Mouse (Mus musculus) G1E (cell line): ENCODE data around the gene Shisa2. TPM values are rescaled to one million over a fixed set of nuclear protein-coding genes. Genes with fewer than 3 reads are reported as not detected.
"Not testable (repeated sequence)": the region's sequence is repeated elsewhere in the genome, so short reads cannot be mapped to it uniquely, and the experiment has no call there.

Experiments
- ATAC-seq: 2 replicates; pipeline ENCODE4 v1.8.0; 2016; ENCODE audit warnings: mild to moderate bottlenecking; ENCODE audit not compliant: insufficient number of reproducible peaks, poor library complexity, low FRiP score, severe bottlenecking; ENCODE audit errors: extremely low read depth
- DNase-seq: peaks from one replicate; pipeline ENCODE4 v3.0.0; 2012; ENCODE audit warnings: low spot score
- H3K27me3 ChIP-seq: 2 replicates; pipeline ENCODE4 v1.6.1; 2012; ENCODE audit warnings: mild to moderate bottlenecking, low read length, inconsistent platforms; ENCODE audit not compliant: insufficient read depth
- H3K36me3 ChIP-seq: replicated peaks from 2 replicates; pipeline ENCODE3; 2012; ENCODE audit warnings: mild to moderate bottlenecking, inconsistent platforms
- H3K4me1 ChIP-seq: 2 replicates; pipeline ENCODE4 v1.6.1; 2012; ENCODE audit warnings: low read depth, low read length, inconsistent platforms, mixed read lengths; ENCODE audit not compliant: insufficient read depth
- H3K4me3 ChIP-seq: 2 replicates; pipeline ENCODE4 v1.5.1; 2012; ENCODE audit warnings: low read depth, mild to moderate bottlenecking, inconsistent platforms, low read length, moderate library complexity, mixed read lengths
- H3K9me3 ChIP-seq: replicated peaks from 2 replicates; pipeline ENCODE4 v1.6.1; 2012; ENCODE audit warnings: inconsistent platforms
- CTCF ChIP-seq: IDR thresholded peaks from 2 replicates; pipeline ENCODE4 v1.5.1; 2012; ENCODE audit warnings: low read depth, low read length, inconsistent platforms, mixed read lengths
- GATA1 ChIP-seq: IDR thresholded peaks from 2 replicates; pipeline ENCODE4 v1.6.1; 2012; ENCODE audit warnings: borderline replicate concordance, low read length, inconsistent platforms, mixed read lengths
- GATA2 ChIP-seq: IDR thresholded peaks from 2 replicates; pipeline ENCODE4 v1.6.1; 2012; ENCODE audit warnings: low read depth, low read length, inconsistent platforms, borderline replicate concordance
- POLR2AphosphoS5 ChIP-seq: IDR thresholded peaks from 2 replicates; pipeline ENCODE4 v1.6.1; 2012; ENCODE audit warnings: low read depth, low read length, inconsistent platforms; ENCODE audit not compliant: insufficient replicate concordance
- TAL1 ChIP-seq: conservative IDR thresholded peaks from 2 replicates; pipeline ENCODE4 v1.6.1; 2012; ENCODE audit warnings: low read depth, low read length, inconsistent platforms, mixed read lengths
- polyA plus RNA-seq: library from polyadenylated mRNA; stranded (reverse); fragments of >175 nt; gene quantifications from 2 replicates; pipeline ENCODE4 v1.2.3, GENCODE M21; 2012
- total RNA-seq, 2 experiments: library from RNA; stranded (forward) in 1 of 2; stranded (reverse) in 1 of 2; fragments of 200-1000 nt in 1 of 2; fragments of >200 nt in 1 of 2; fragmentation: Nextera tagmentation in 1 of 2; gene quantifications; 2 replicates each; pipeline ENCODE4 v1.2.3; 2014 to 2017

The Shisa2 gene
- total and polyA plus RNA-seq, 3 experiments = 0.03 to 0.22 TPM; not detected in 1

DNA sequence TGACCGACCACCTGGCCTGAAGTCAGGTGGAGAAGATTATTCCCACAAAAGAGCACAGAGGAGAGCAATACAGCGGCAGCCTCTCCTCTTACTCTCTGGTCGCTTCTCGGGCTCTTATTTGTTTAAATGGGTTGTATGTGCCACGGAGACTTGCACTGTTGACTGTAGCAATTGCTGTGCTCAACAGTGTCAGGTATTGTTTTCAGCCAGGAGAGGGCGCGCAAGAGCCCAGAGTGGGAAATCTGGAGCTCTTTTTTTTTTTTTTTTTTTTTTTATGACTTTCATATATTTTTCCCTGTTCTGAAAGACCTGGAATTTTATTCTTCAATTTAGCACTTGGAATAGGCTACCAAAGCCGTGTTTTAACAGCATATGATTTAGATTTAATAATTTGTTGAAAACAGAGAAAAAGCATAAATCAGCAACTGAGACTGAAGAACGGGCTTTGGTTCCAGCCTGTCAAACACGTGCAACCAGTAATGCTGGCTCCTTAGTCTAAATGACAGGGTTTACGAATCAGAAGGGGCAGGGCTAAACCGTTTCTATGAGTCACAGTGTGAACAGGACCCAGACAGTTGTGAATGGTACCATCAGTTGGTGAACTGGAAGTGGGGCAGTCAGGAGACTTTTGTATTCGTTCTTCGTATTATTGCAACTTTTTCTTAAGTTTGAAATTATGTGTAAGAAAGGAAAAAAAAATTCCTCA, 12.0 kb upstream of the Shisa2 start:
- no peaks in the 10 kb centered on the region for H3K9me3 ChIP-seq
- H3K36me3 ChIP-seq = no peaks in the 10 kb centered on the region
- no peak overlapping the region for H3K4me3 ChIP-seq
- no peaks in the 10 kb centered on the region for H3K4me1 ChIP-seq
- H3K27me3 ChIP-seq = 0 out of 2 replicates have a peak, but pooled peaks cover 3% of the 10 kb centered on the region
- DNase-seq (no peak), ATAC-seq (no peak)
- TF ChIP-seq CTCF (peak; percentile 18; the same call in 1 of the 2 replicates), TAL1 (no peak)

DNA sequence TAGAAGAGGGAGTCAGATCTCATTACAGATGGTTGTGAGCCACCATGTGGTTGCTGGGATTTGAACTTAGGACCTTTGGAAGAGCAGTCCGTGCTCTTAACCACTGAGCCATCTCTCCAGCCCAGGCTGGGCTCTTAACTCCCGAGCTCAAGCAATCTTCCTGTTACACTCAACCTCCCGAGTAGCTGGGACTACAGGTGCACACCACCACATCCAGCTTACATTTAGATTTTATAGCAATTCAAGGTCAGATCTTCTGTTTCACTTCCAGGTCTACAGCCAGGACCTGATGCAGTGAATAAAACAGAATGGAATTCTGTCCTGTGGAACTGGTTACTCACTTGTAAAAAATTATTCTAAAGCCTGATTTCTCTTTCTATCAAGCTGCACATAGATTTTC, 11.0 kb upstream of the Shisa2 start:
- DNase-seq, ATAC-seq, H3K4me1 ChIP-seq, H3K36me3 ChIP-seq, H3K27me3 ChIP-seq, H3K9me3 ChIP-seq, H3K4me3 ChIP-seq: not testable (repeated sequence)

DNA sequence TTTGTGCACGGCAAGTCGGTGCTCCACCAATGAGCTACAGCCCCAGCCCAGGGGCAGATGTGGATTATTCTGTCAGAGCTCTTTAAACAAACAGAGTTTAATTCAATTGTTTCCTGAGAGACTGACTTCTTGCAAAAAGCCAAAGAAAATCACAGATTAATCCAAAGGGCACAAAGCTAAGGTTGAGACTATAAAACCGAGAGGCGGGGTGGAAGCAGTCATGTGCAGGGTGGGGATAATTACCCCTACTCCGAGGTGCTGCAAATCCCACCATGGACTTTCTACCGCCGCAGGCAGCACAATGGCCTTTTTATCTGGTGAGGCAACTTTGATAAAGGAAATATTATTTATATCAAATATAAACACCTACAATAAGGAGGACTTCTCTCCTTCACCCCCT, 8.3 kb upstream of the Shisa2 start:
- no peak for ATAC-seq
- no peak overlapping the region for H3K4me3 ChIP-seq
- H3K4me1 ChIP-seq = no peaks in the 10 kb centered on the region
- TF ChIP-seq POLR2AphosphoS5 (no peak), GATA1 (no peak), GATA2 (no peak), CTCF (no peak), TAL1 (no peak)
- no peaks in the 10 kb centered on the region for H3K36me3 ChIP-seq
- no peak for DNase-seq
- H3K27me3 ChIP-seq = no peaks in the 10 kb centered on the region
- H3K9me3 ChIP-seq = no peaks in the 10 kb centered on the region

DNA sequence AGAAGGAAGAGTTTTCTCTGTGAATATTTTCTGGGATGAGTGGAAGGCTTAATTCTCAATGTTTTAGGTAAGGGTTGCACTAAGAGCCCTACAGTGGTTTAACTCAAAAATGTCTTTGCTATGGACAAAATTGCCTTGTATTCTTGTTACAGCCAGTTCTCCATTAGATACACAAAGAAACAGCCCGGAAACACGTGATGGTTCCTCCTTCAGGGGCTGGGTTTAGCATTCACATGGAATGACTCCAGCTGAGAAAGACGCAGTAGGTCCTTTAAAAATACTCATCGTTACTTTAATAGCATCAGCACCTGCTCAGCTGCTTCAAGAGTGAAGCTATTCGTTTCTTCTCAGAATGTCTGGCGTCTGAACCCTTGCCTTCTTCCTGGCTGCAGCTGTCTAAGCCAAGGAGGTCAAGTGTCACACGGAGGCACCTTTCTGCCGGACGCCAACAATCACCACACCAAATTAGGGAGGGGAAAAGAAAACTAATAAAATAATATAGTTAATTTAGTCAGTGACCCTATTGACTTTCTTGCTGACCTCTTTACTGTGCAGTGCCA, 702 bp upstream of the Shisa2 start:
- no peak for DNase-seq
- no peaks in the 10 kb centered on the region for H3K27me3 ChIP-seq
- ATAC-seq = no peak
- H3K4me3 ChIP-seq = no peak overlapping the region
- H3K4me1 ChIP-seq = no peaks in the 10 kb centered on the region
- H3K36me3 ChIP-seq = no peaks in the 10 kb centered on the region
- no peak for TF ChIP-seq POLR2AphosphoS5
- TF ChIP-seq TAL1 = no peak
- TF ChIP-seq GATA2 = no peak
- no peak for TF ChIP-seq GATA1
- TF ChIP-seq CTCF = no peak
- H3K9me3 ChIP-seq = peaks cover 12% of the 10 kb centered on the region

DNA sequence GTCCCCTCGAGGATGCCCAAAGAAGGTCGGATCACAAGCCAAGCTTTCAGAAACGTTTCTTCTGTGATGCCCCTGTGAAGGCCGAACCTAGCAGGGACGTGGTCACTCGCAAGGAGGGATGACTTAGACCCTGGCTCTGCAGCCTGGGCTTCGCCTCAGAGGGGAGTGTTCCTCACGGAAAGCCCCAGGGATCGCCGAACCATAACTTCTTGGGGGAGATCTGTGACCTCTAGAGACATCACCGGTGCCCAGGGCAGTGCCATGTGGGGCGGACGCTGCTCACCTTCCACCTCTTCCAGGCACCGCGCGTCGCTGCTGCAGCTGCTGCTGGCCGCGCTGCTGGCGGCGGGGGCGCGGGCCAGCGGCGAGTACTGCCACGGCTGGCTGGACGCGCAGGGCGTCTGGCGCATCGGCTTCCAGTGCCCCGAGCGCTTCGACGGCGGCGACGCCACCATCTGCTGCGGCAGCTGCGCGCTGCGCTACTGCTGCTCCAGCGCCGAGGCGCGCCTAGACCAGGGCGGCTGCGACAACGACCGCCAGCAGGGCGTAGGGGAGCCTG, 777 bp downstream of the Shisa2 start:
- Histone ChIP-seq H3K27me3 (no peaks in the 10 kb centered on the region), H3K4me1 (no peaks in the 10 kb centered on the region), H3K4me3 (no peak overlapping the region), H3K36me3 (no peaks in the 10 kb centered on the region), H3K9me3 (peaks cover 15% of the 10 kb centered on the region)
- no peak for DNase-seq
- TF ChIP-seq GATA1 = no peak
- no peak for TF ChIP-seq CTCF
- no peak for TF ChIP-seq POLR2AphosphoS5
- TF ChIP-seq TAL1 = no peak
- no peak for TF ChIP-seq GATA2
- ATAC-seq = no peak

DNA sequence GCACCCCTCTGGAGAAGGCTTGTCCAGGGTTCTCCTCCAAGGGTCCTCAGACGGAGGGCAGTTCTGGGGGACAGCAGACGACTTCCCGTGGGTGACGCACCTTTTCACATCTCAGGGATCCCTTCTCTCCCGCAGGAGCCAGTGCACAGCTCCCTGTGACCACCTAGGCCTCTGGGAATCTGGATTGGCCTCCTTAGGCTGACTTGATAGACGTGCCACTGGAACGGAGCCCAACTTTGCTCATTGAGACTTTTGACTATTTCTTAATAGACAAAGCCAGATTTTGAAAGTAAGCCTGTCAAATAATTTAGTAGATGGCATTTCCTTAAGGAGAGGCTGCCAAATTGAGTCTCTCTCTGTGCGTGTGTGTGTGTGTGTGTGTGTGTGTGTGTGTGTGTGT, 1.6 kb downstream of the Shisa2 start:
- no peak for DNase-seq

More for the DNA sequence above, 1.6 kb downstream of the Shisa2 start:
- Histone ChIP-seq H3K4me3 (no peak overlapping the region), H3K36me3 (no peaks in the 10 kb centered on the region), H3K9me3 (peaks cover 15% of the 10 kb centered on the region), H3K4me1 (no peaks in the 10 kb centered on the region), H3K27me3 (no peaks in the 10 kb centered on the region)
- ATAC-seq = no peak
- TF ChIP-seq CTCF (no peak), TAL1 (no peak), GATA2 (no peak), POLR2AphosphoS5 (no peak), GATA1 (no peak)
